Mouse (Mus musculus): ENCODE results near the gene Sun1. TPM values are rescaled to one million over a fixed set of nuclear protein-coding genes. Genes with fewer than 3 reads are reported as not detected.
A peak's percentile ranks its signal among the peaks of the same experiment; 100 is the strongest.

The Sun1 gene
- polyA plus RNA-seq, 1 experiment: 65.3 TPM

- Histone ChIP-seq H3K27me3 (ENCODE audit: control insufficient read depth, insufficient read depth, low read length) (no peaks in the 10 kb centered on the region), H3K27ac (ENCODE audit: insufficient read depth, low read length) (peak overlapping the region; percentile 50; the same call in 1 of the 2 replicates), H3K4me1 (ENCODE audit: control insufficient read depth, insufficient read depth, low read length) (peaks cover 9% of the 10 kb centered on the region), H3K4me3 (replicated peaks; ENCODE audit: insufficient read depth, low read depth, low read length) (no peak overlapping the region)
- no peak for DNase-seq
- WGBS: 32% methylated on average over 11 of the region's 11 CpGs
- TF ChIP-seq CTCF (IDR thresholded peaks at IDR 0.05; ENCODE audit: borderline replicate concordance, insufficient read depth, low read depth, low read length) (no peak), POLR2A (IDR thresholded peaks at IDR 0.05; ENCODE audit: borderline replicate concordance, insufficient read depth, low read length) (no peak)
Observed at GRCm38 (mm10) chr5:139281373-139282112, 81.1 kb downstream of the Sun1 start.

- 3% methylated on average over 15 of the region's 15 CpGs for WGBS
- TF ChIP-seq CTCF (IDR thresholded peaks at IDR 0.05; ENCODE audit: borderline replicate concordance, insufficient read depth, low read depth, low read length) (peak; percentile 95), POLR2A (IDR thresholded peaks at IDR 0.05; ENCODE audit: borderline replicate concordance, insufficient read depth, low read length) (no peak)
Observed at GRCm38 (mm10) chr5:139282191-139282590, 81.8 kb downstream of the Sun1 start.

GRCm38 (mm10) chr5:139283460-139284180 lies 83.2 kb downstream of the Sun1 start:
- no peak overlapping the region for H3K27ac ChIP-seq (ENCODE audit: insufficient read depth, low read length)
- no peak for DNase-seq
- H3K4me1 ChIP-seq (ENCODE audit: control insufficient read depth, insufficient read depth, low read length): peaks cover 12% of the 10 kb centered on the region
- no peaks in the 10 kb centered on the region for H3K27me3 ChIP-seq (ENCODE audit: control insufficient read depth, insufficient read depth, low read length)
- WGBS: 93% methylated on average over 14 of the region's 14 CpGs
- no peak overlapping the region for H3K4me3 ChIP-seq (replicated peaks; ENCODE audit: insufficient read depth, low read depth, low read length)
- no peak for TF ChIP-seq POLR2A (IDR thresholded peaks at IDR 0.05; ENCODE audit: borderline replicate concordance, insufficient read depth, low read length)
- TF ChIP-seq CTCF (IDR thresholded peaks at IDR 0.05; ENCODE audit: borderline replicate concordance, insufficient read depth, low read depth, low read length): no peak

More at GRCm38 (mm10) chr5:139282191-139282590, 81.8 kb downstream of the Sun1 start:
- H3K27me3 ChIP-seq (ENCODE audit: control insufficient read depth, insufficient read depth, low read length): no peaks in the 10 kb centered on the region
- H3K4me1 ChIP-seq (ENCODE audit: control insufficient read depth, insufficient read depth, low read length): peaks cover 12% of the 10 kb centered on the region
- peak; percentile 79 to 89 for DNase-seq
- no peak overlapping the region for H3K27ac ChIP-seq (ENCODE audit: insufficient read depth, low read length)
- H3K4me3 ChIP-seq (replicated peaks; ENCODE audit: insufficient read depth, low read depth, low read length): no peak overlapping the region

- H3K4me1 ChIP-seq (ENCODE audit: control insufficient read depth, insufficient read depth, low read length): peaks cover 10% of the 10 kb centered on the region
- peak; percentile 18 to 39 for DNase-seq
- no peaks in the 10 kb centered on the region for H3K27me3 ChIP-seq (ENCODE audit: control insufficient read depth, insufficient read depth, low read length)
- TF ChIP-seq POLR2A (IDR thresholded peaks at IDR 0.05; ENCODE audit: borderline replicate concordance, insufficient read depth, low read length) (no peak), CTCF (IDR thresholded peaks at IDR 0.05; ENCODE audit: borderline replicate concordance, insufficient read depth, low read depth, low read length) (no peak)
- H3K4me3 ChIP-seq (replicated peaks; ENCODE audit: insufficient read depth, low read depth, low read length): no peak overlapping the region
- WGBS: 39% methylated on average over 8 of the region's 8 CpGs
- H3K27ac ChIP-seq (ENCODE audit: insufficient read depth, low read length): peak overlapping the region; percentile 46; the same call in 1 of the 2 replicates
Observed at GRCm38 (mm10) chr5:139285383-139286067, 85.1 kb downstream of the Sun1 start.

GRCm38 (mm10) chr5:139286142-139286941 lies 85.9 kb downstream of the Sun1 start:
- no peaks in the 10 kb centered on the region for H3K27me3 ChIP-seq (ENCODE audit: control insufficient read depth, insufficient read depth, low read length)
- H3K4me3 ChIP-seq (replicated peaks; ENCODE audit: insufficient read depth, low read depth, low read length): no peak overlapping the region
- H3K4me1 ChIP-seq (ENCODE audit: control insufficient read depth, insufficient read depth, low read length): peaks cover 10% of the 10 kb centered on the region
- 39% methylated on average over 14 of the region's 14 CpGs for WGBS
- DNase-seq: peak in 1 of 2 experiments; percentile 17
- H3K27ac ChIP-seq (ENCODE audit: insufficient read depth, low read length): peak overlapping the region; percentile 36; the same call in 1 of the 2 replicates
- TF ChIP-seq CTCF (IDR thresholded peaks at IDR 0.05; ENCODE audit: borderline replicate concordance, insufficient read depth, low read depth, low read length) (no peak), POLR2A (IDR thresholded peaks at IDR 0.05; ENCODE audit: borderline replicate concordance, insufficient read depth, low read length) (no peak)

GRCm38 (mm10) chr5:139287099-139287498 lies 86.7 kb downstream of the Sun1 start:
- Histone ChIP-seq H3K27ac (ENCODE audit: insufficient read depth, low read length) (peak overlapping the region; percentile 10; the same call in 1 of the 2 replicates), H3K4me1 (ENCODE audit: control insufficient read depth, insufficient read depth, low read length) (peaks cover 10% of the 10 kb centered on the region), H3K27me3 (ENCODE audit: control insufficient read depth, insufficient read depth, low read length) (no peaks in the 10 kb centered on the region), H3K4me3 (replicated peaks; ENCODE audit: insufficient read depth, low read depth, low read length) (no peak overlapping the region)
- WGBS: 89% methylated on average over 5 of the region's 5 CpGs
- DNase-seq: no peak
- no peak for TF ChIP-seq CTCF (IDR thresholded peaks at IDR 0.05; ENCODE audit: borderline replicate concordance, insufficient read depth, low read depth, low read length)
- no peak for TF ChIP-seq POLR2A (IDR thresholded peaks at IDR 0.05; ENCODE audit: borderline replicate concordance, insufficient read depth, low read length)

GRCm38 (mm10) chr5:139287787-139288186 lies 87.3 kb downstream of the Sun1 start:
- TF ChIP-seq POLR2A (IDR thresholded peaks at IDR 0.05; ENCODE audit: borderline replicate concordance, insufficient read depth, low read length) (no peak), CTCF (IDR thresholded peaks at IDR 0.05; ENCODE audit: borderline replicate concordance, insufficient read depth, low read depth, low read length) (no peak)
- Histone ChIP-seq H3K27me3 (ENCODE audit: control insufficient read depth, insufficient read depth, low read length) (no peaks in the 10 kb centered on the region), H3K27ac (ENCODE audit: insufficient read depth, low read length) (no peak overlapping the region), H3K4me3 (replicated peaks; ENCODE audit: insufficient read depth, low read depth, low read length) (no peak overlapping the region), H3K4me1 (ENCODE audit: control insufficient read depth, insufficient read depth, low read length) (peaks cover 7% of the 10 kb centered on the region)
- DNase-seq: no peak
- WGBS: 87% methylated on average over 4 of the region's 4 CpGs

Data from cerebellum, adult 2 months (tissue).